9 mouse cellular contexts compared by ENCODE assay signal in the genomic region with DNA sequence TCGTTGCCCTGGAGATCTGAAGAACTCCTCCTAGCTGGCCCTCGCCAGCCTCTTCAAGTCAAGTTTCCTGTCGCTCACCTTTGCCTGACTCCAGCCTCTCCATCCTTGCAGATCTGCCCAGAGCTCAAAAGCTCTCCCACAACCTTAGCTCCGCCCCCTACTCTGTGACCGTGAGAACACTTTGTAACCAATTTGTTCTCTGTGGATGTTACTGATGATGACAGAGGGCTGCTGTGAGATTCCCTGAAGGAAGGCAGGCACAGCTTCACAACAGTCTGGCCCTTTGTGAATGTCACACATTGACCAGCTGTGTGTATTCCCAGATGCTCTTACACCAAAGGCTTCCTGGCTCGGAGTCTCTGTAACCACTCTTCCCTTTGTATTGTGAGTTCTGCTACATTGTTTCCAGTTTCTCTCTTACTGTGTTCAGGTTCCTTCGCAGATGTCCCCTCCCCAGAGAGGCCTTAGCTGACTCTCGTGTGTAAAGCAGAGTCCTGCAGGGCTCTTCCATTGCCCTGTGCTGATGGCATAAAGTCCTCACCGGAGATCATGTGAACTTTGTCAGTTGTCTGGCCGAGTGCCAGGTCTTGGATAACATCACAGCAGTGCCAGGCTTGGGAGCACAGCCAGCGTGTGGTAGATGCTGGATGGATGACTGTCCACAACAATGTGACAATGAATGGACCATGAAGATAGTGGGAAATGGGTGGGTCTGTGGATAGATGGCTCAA. TPM values are rescaled to one million over a fixed set of nuclear protein-coding genes. Genes with fewer than 3 reads are reported as not detected.
DNase-seq lines count a peak whose midpoint lies in the region; ATAC-seq and TF ChIP-seq lines count a peak whose summit lies in the region.
"Had no signal": no experiment of that assay in that cellular context is flagged by ENCODE, and none has a peak within 500 bp of the region (broad histone marks: within the 10 kb centered on the region; RNA-seq: fewer than 3 reads in every experiment).

No protein-coding gene starts in this region.

- H3K27ac ChIP-seq in intestine, embryonic 14.5 days (ENCODE audit: low read depth): peak overlapping the region; percentile 29; the same call in 1 of the 2 replicates
- H3K27ac ChIP-seq in intestine, postnatal 0 days (ENCODE audit: low read depth, low read length): no peak overlapping the region
- H3K27ac ChIP-seq in neural tube, embryonic 12.5 days: peak overlapping the region; percentile 38; the same call in 1 of the 2 replicates

- no peak overlapping the region for H3K9ac ChIP-seq in intestine, embryonic 14.5 days (ENCODE audit: low read length)
- no peak overlapping the region for H3K9ac ChIP-seq in intestine, postnatal 0 days (ENCODE audit: low read depth, low read length)
- H3K9ac ChIP-seq in neural tube, embryonic 12.5 days: no peak overlapping the region

- H3K4me3 ChIP-seq in intestine, embryonic 14.5 days (ENCODE audit: low read depth, low read length): no peak overlapping the region
- no peak overlapping the region for H3K4me3 ChIP-seq in intestine, postnatal 0 days (ENCODE audit: low read depth, low read length)
- H3K4me3 ChIP-seq in neural tube, embryonic 12.5 days: no peak overlapping the region

- H3K4me2 ChIP-seq in intestine, embryonic 14.5 days (ENCODE audit: low read length): no peak overlapping the region
- H3K4me2 ChIP-seq in intestine, postnatal 0 days (replicated peaks; ENCODE audit: low read depth): no peak overlapping the region
- peak overlapping the region; percentile 36 for H3K4me2 ChIP-seq in neural tube, embryonic 12.5 days (replicated peaks)

- H3K4me1 ChIP-seq in intestine, embryonic 14.5 days (replicated peaks; ENCODE audit: control insufficient read depth, insufficient read depth, low read length): peaks cover 13% of the 10 kb centered on the region
- no peaks in the 10 kb centered on the region for H3K4me1 ChIP-seq in intestine, postnatal 0 days (replicated peaks; ENCODE audit: control insufficient read depth, insufficient read depth, low read length)
- H3K4me1 ChIP-seq in neural tube, embryonic 12.5 days: peaks cover 15% of the 10 kb centered on the region

- H3K9me3 ChIP-seq in intestine, embryonic 14.5 days (ENCODE audit: control insufficient read depth, low read length): no peaks in the 10 kb centered on the region
- H3K9me3 ChIP-seq in intestine, postnatal 0 days (ENCODE audit: control insufficient read depth): no peaks in the 10 kb centered on the region
- H3K9me3 ChIP-seq in neural tube, embryonic 12.5 days: no peaks in the 10 kb centered on the region
- H3K9me3 ChIP-seq: G1E had no signal

- 0 out of 2 replicates have a peak, but pooled peaks have one; percentile 32 for ATAC-seq in intestine, embryonic 14.5 days (replicated peaks; ENCODE audit: low FRiP score, low TSS enrichment, low read depth)
- no peak for ATAC-seq in intestine, postnatal 0 days
- 0 out of 2 replicates have a peak, but pooled peaks have one; percentile 48 for ATAC-seq in neural tube, embryonic 12.5 days (ENCODE audit: low FRiP score, low read depth)

- DNase-seq in intestine, embryonic 14.5 days (ENCODE audit: low spot score): no peak
- peak; percentile 26 to 54 for DNase-seq in adrenal gland, postnatal 36 days
- DNase-seq in kidney, adult 11 months: peak; percentile 63
- no peak for DNase-seq in spleen, postnatal 4 days (ENCODE audit: low spot score in 2 of 2)
- no peak for DNase-seq in left cerebral cortex, adult 18-20 months (ENCODE audit: low spot score in 2 of 2)
- DNase-seq in cerebellum, adult 8-10 months: no peak

- no peak for TF ChIP-seq CTCF in intestine, postnatal 0 days (IDR thresholded peaks at IDR 0.05; ENCODE audit: low read depth)

- WGBS in intestine, embryonic 14.5 days: 24% methylated on average over 11 of the region's 11 CpGs
- 23% methylated on average over 11 of the region's 11 CpGs for WGBS in intestine, postnatal 0 days
- 27% methylated on average over 11 of the region's 11 CpGs for WGBS in neural tube, embryonic 12.5 days

- no peaks in the 10 kb centered on the region for H3K27me3 ChIP-seq in intestine, embryonic 14.5 days (replicated peaks; ENCODE audit: control insufficient read depth, insufficient read depth, low read length)
- H3K27me3 ChIP-seq in intestine, postnatal 0 days (replicated peaks; ENCODE audit: control insufficient read depth, insufficient read depth, low read length): no peaks in the 10 kb centered on the region
- 0 out of 2 replicates have a peak, but pooled peaks cover 4% of the 10 kb centered on the region for H3K27me3 ChIP-seq in neural tube, embryonic 12.5 days (replicated peaks)

- H3K36me3 ChIP-seq in intestine, embryonic 14.5 days (ENCODE audit: control insufficient read depth, insufficient read depth, low read length): no peaks in the 10 kb centered on the region
- no peaks in the 10 kb centered on the region for H3K36me3 ChIP-seq in intestine, postnatal 0 days (ENCODE audit: control insufficient read depth, insufficient read depth)
- no peaks in the 10 kb centered on the region; the same call in 1 of the 2 replicates for H3K36me3 ChIP-seq in neural tube, embryonic 12.5 days
- H3K36me3 ChIP-seq: G1E had no signal

RNA-seq across cellular contexts. Expression of a gene that starts 9.4 kb away (rescaled TPM):
- polyA plus RNA-seq in intestine, embryonic 14.5 days (2014; fragmentation: Nextera tagmentation; extraction: Ambion mirVana): 4.6 and 4.7 TPM in 2 replicates
- 1.6 and 2.1 TPM in 2 replicates for polyA plus RNA-seq in intestine, postnatal 0 days (2015; fragmentation: Nextera tagmentation; extraction: Ambion mirVana)
- 1 to 10 TPM; 1.1 to 1.4 TPM for total RNA-seq in adrenal gland, postnatal 36 days (2021)
- 4.7 and 5.3 TPM in 2 replicates for polyA plus RNA-seq in neural tube, embryonic 12.5 days (2016; fragmentation: Nextera tagmentation; extraction: Ambion mirVana)
- total RNA-seq in left cerebral cortex, adult 18-20 months (2021): under 1 TPM; 0.87 to 0.95 TPM
- polyA plus RNA-seq: G1E had no signal

RNA-seq across cellular contexts. Expression of a gene that starts 19.9 kb away (rescaled TPM):
- polyA plus RNA-seq in intestine, embryonic 14.5 days (2014; fragmentation: Nextera tagmentation; extraction: Ambion mirVana): 35.4 and 37.1 TPM in 2 replicates
- polyA plus RNA-seq in intestine, postnatal 0 days (2015; fragmentation: Nextera tagmentation; extraction: Ambion mirVana): 10.8 and 10.9 TPM in 2 replicates
- 10 to 100 TPM; 13.1 to 15.8 TPM for total RNA-seq in adrenal gland, postnatal 36 days (2021)
- polyA plus RNA-seq in neural tube, embryonic 12.5 days (2016; fragmentation: Nextera tagmentation; extraction: Ambion mirVana): 47.5 and 48.4 TPM in 2 replicates
- total RNA-seq in left cerebral cortex, adult 18-20 months (2021): 10 to 100 TPM; 22.9 to 23.4 TPM

RNA-seq across cellular contexts. Expression of a gene that starts 40.0 kb away (rescaled TPM):
- polyA plus RNA-seq in intestine, embryonic 14.5 days (2014; fragmentation: Nextera tagmentation; extraction: Ambion mirVana): 0.09 and 0.12 TPM in 2 replicates
- 0.10 TPM in 1 of 2 replicates, not detected in the other for polyA plus RNA-seq in intestine, postnatal 0 days (2015; fragmentation: Nextera tagmentation; extraction: Ambion mirVana)
- total RNA-seq in adrenal gland, postnatal 36 days (2021): 1 to 10 TPM in 1 of 2 experiments, under 1 TPM in 1; 0.72 to 1.3 TPM
- polyA plus RNA-seq in neural tube, embryonic 12.5 days (2016; fragmentation: Nextera tagmentation; extraction: Ambion mirVana): 0.27 and 0.55 TPM in 2 replicates
- 10 to 100 TPM; 17.5 to 21.1 TPM for total RNA-seq in left cerebral cortex, adult 18-20 months (2021)
- polyA plus RNA-seq: G1E had no signal

Comparison
In these comparisons a context has a peak if more than half of its experiments do, and no peak if none do; other contexts are left out.
1. DNase-seq: peak in adrenal gland, postnatal 36 days (2 of 2) and kidney, adult 11 months (single experiment); none in intestine, embryonic 14.5 days (single experiment), spleen, postnatal 4 days (0 of 2), left cerebral cortex, adult 18-20 months (0 of 2) and cerebellum, adult 8-10 months (single experiment).